ENCODE assay signal across 8 mouse cellular contexts in the genomic region with DNA sequence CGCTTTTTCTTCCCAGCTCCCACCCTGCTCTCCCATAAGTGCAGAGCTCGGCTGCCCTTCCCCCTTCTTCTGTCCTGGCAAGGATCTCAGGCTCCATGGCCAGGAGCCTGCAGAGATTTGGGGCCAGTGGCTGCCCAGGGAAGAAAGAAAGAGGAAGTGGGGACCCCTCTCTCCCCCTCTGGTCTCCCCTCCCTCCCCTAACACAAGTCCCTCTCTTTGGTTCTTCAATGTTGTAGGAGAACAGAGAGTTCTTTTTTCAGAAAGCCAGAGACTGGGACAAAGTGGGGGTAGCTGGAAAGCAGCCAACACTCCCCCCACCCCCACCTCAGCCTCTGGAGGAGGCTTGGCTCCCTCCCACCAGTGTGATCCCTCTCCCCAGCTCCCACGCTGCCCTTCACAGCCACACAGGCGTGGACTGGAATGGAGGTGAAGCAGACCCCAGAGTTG. TPM values are rescaled to one million over a fixed set of nuclear protein-coding genes. Genes with fewer than 3 reads are reported as not detected.
DNase-seq lines count a peak whose midpoint lies in the region; ATAC-seq and TF ChIP-seq lines count a peak whose summit lies in the region.

No protein-coding gene starts in this region.

- intact Hi-C loops in left cerebral cortex, adult 2 months (cut with DNase I): no loop called here

- H3K9me3 ChIP-seq in embryonic facial prominence, embryonic 12.5 days: no peaks in the 10 kb centered on the region
- no peaks in the 10 kb centered on the region for H3K9me3 ChIP-seq in heart, embryonic 13.5 days
- H3K9me3 ChIP-seq in midbrain, embryonic 12.5 days: no peaks in the 10 kb centered on the region

- ATAC-seq in embryonic facial prominence, embryonic 12.5 days (ENCODE audit: insufficient number of reproducible peaks, insufficient read depth, low FRiP score, low TSS enrichment): peak; percentile 48; the same call in 1 of the 2 replicates
- no peak for ATAC-seq in heart, embryonic 13.5 days (ENCODE audit: extremely low read depth, insufficient number of reproducible peaks, low FRiP score, low TSS enrichment)
- peak; percentile 55 for ATAC-seq in midbrain, embryonic 12.5 days (ENCODE audit: low FRiP score, low read depth)

- no peaks in the 10 kb centered on the region for H3K27me3 ChIP-seq in embryonic facial prominence, embryonic 12.5 days
- H3K27me3 ChIP-seq in heart, embryonic 13.5 days (replicated peaks): no peaks in the 10 kb centered on the region
- peaks cover 33% of the 10 kb centered on the region for H3K27me3 ChIP-seq in midbrain, embryonic 12.5 days

- H3K9ac ChIP-seq in embryonic facial prominence, embryonic 12.5 days: peak overlapping the region; percentile 7; the same call in 1 of the 2 replicates
- peak overlapping the region; percentile 77 for H3K9ac ChIP-seq in heart, embryonic 13.5 days
- H3K9ac ChIP-seq in midbrain, embryonic 12.5 days (replicated peaks): no peak overlapping the region; the same call in 1 of the 2 replicates

- H3K36me3 ChIP-seq in embryonic facial prominence, embryonic 12.5 days: no peaks in the 10 kb centered on the region
- H3K36me3 ChIP-seq in heart, embryonic 13.5 days: peaks cover 25% of the 10 kb centered on the region
- H3K36me3 ChIP-seq in midbrain, embryonic 12.5 days: no peaks in the 10 kb centered on the region

- no peak for DNase-seq in left cerebral cortex, adult 2 months (ENCODE audit: extremely low spot score in 1 of 2, low spot score in 2 of 2)
- DNase-seq in left cerebral cortex, adult 11 months (ENCODE audit: low spot score): no peak
- DNase-seq in natural killer cell, adult 2 months (ENCODE audit: low spot score in 2 of 2): no peak
- no peak for DNase-seq in embryo, embryonic 10 days (ENCODE audit: low spot score)
- DNase-seq in adrenal gland, postnatal 36 days: no peak

- peak overlapping the region; percentile 84 for H3K27ac ChIP-seq in left cerebral cortex, adult 2 months
- H3K27ac ChIP-seq in embryonic facial prominence, embryonic 12.5 days: peak overlapping the region; percentile 60
- H3K27ac ChIP-seq in heart, embryonic 13.5 days (replicated peaks): peak overlapping the region; percentile 88
- H3K27ac ChIP-seq in midbrain, embryonic 12.5 days (replicated peaks): 0 out of 2 replicates have a peak overlapping the region, but pooled peaks have one; percentile 4

- peaks cover 41% of the 10 kb centered on the region for H3K4me1 ChIP-seq in embryonic facial prominence, embryonic 12.5 days
- H3K4me1 ChIP-seq in heart, embryonic 13.5 days: peaks cover 62% of the 10 kb centered on the region
- H3K4me1 ChIP-seq in midbrain, embryonic 12.5 days: peaks cover 35% of the 10 kb centered on the region

- H3K4me2 ChIP-seq in embryonic facial prominence, embryonic 12.5 days (replicated peaks): peak overlapping the region; percentile 21; the same call in 1 of the 2 replicates
- H3K4me2 ChIP-seq in heart, embryonic 13.5 days: peak overlapping the region; percentile 67
- H3K4me2 ChIP-seq in midbrain, embryonic 12.5 days (replicated peaks): no peak overlapping the region

- no peak for TF ChIP-seq CTCF in left cerebral cortex, adult 2 months (IDR thresholded peaks at IDR 0.05)

- peak overlapping the region; percentile 37 for H3K4me3 ChIP-seq in left cerebral cortex, adult 2 months
- no peak overlapping the region for H3K4me3 ChIP-seq in embryonic facial prominence, embryonic 12.5 days
- H3K4me3 ChIP-seq in heart, embryonic 13.5 days: peak overlapping the region; percentile 51
- H3K4me3 ChIP-seq in midbrain, embryonic 12.5 days: no peak overlapping the region

- 36% methylated on average over 4 of the region's 4 CpGs for WGBS in embryonic facial prominence, embryonic 12.5 days
- WGBS in heart, embryonic 13.5 days: 36% methylated on average over 4 of the region's 4 CpGs
- WGBS in midbrain, embryonic 12.5 days: 54% methylated on average over 4 of the region's 4 CpGs

RNA-seq across cellular contexts. Expression of a gene that starts 2.1 kb away (rescaled TPM):
- total RNA-seq in left cerebral cortex, adult 2 months (2021): 100 to 1,000 TPM; 628 to 676 TPM
- 4.5 and 4.7 TPM in 2 replicates for polyA plus RNA-seq in embryonic facial prominence, embryonic 12.5 days (2016; fragmentation: Nextera tagmentation; extraction: Ambion mirVana)
- 17.0 and 20.8 TPM in 2 replicates for polyA plus RNA-seq in heart, embryonic 13.5 days (2015; fragmentation: Nextera tagmentation; extraction: Ambion mirVana)
- 12.8 and 13.2 TPM in 2 replicates for polyA plus RNA-seq in midbrain, embryonic 12.5 days (2016; fragmentation: Nextera tagmentation; extraction: Ambion mirVana)
- 100 to 1,000 TPM; 134 to 155 TPM for total RNA-seq in adrenal gland, postnatal 36 days (2021)

RNA-seq across cellular contexts. Expression of a gene that starts 33.3 kb away (rescaled TPM):
- total RNA-seq in left cerebral cortex, adult 2 months (2021): 100 to 1,000 TPM; 137 to 138 TPM
- 0.15 and 0.22 TPM in 2 replicates for polyA plus RNA-seq in embryonic facial prominence, embryonic 12.5 days (2016; fragmentation: Nextera tagmentation; extraction: Ambion mirVana)
- not detected in 2 replicates for polyA plus RNA-seq in heart, embryonic 13.5 days (2015; fragmentation: Nextera tagmentation; extraction: Ambion mirVana)
- 1.7 and 2.7 TPM in 2 replicates for polyA plus RNA-seq in midbrain, embryonic 12.5 days (2016; fragmentation: Nextera tagmentation; extraction: Ambion mirVana)
- total RNA-seq in adrenal gland, postnatal 36 days (2021): under 1 TPM in 1 of 2 experiments, not detected in 1; 0.23 TPM

RNA-seq across cellular contexts. Expression of a gene that starts 34.3 kb away (rescaled TPM):
- 100 to 1,000 TPM; 257 to 260 TPM for total RNA-seq in left cerebral cortex, adult 2 months (2021)
- polyA plus RNA-seq in embryonic facial prominence, embryonic 12.5 days (2016; fragmentation: Nextera tagmentation; extraction: Ambion mirVana): 45.4 and 45.8 TPM in 2 replicates
- polyA plus RNA-seq in heart, embryonic 13.5 days (2015; fragmentation: Nextera tagmentation; extraction: Ambion mirVana): 27.8 and 31.6 TPM in 2 replicates
- polyA plus RNA-seq in midbrain, embryonic 12.5 days (2016; fragmentation: Nextera tagmentation; extraction: Ambion mirVana): 103 and 106 TPM in 2 replicates
- 10 to 100 TPM; 24.9 to 39.2 TPM for total RNA-seq in adrenal gland, postnatal 36 days (2021)

RNA-seq across cellular contexts. Expression of a gene that starts 37.6 kb away (rescaled TPM):
- not detected for total RNA-seq in left cerebral cortex, adult 2 months (2021)
- polyA plus RNA-seq in embryonic facial prominence, embryonic 12.5 days (2016; fragmentation: Nextera tagmentation; extraction: Ambion mirVana): not detected in 2 replicates
- polyA plus RNA-seq in heart, embryonic 13.5 days (2015; fragmentation: Nextera tagmentation; extraction: Ambion mirVana): 0.21 and 0.52 TPM in 2 replicates
- not detected in 2 replicates for polyA plus RNA-seq in midbrain, embryonic 12.5 days (2016; fragmentation: Nextera tagmentation; extraction: Ambion mirVana)
- 1 to 10 TPM in 1 of 2 experiments, under 1 TPM in 1; 0.53 to 1.4 TPM for total RNA-seq in adrenal gland, postnatal 36 days (2021)

RNA-seq across cellular contexts. Expression of a gene that starts 45.2 kb away (rescaled TPM):
- total RNA-seq in left cerebral cortex, adult 2 months (2021): 100 to 1,000 TPM in 1 of 2 experiments, 10 to 100 TPM in 1; 86.5 to 108 TPM
- polyA plus RNA-seq in embryonic facial prominence, embryonic 12.5 days (2016; fragmentation: Nextera tagmentation; extraction: Ambion mirVana): 0.06 and 0.08 TPM in 2 replicates
- 0.04 TPM in 1 of 2 replicates, not detected in the other for polyA plus RNA-seq in heart, embryonic 13.5 days (2015; fragmentation: Nextera tagmentation; extraction: Ambion mirVana)
- 0.64 and 0.85 TPM in 2 replicates for polyA plus RNA-seq in midbrain, embryonic 12.5 days (2016; fragmentation: Nextera tagmentation; extraction: Ambion mirVana)
- total RNA-seq in adrenal gland, postnatal 36 days (2021): under 1 TPM; 0.46 to 0.56 TPM

Comparison
In these comparisons a context has a peak if more than half of its experiments do, and no peak if none do; other contexts are left out.
1. H3K27ac ChIP-seq: peak in every context shown above with its lines; median percentile 88 in heart, embryonic 13.5 days; 84 in left cerebral cortex, adult 2 months; 60 in embryonic facial prominence, embryonic 12.5 days; 4 in midbrain, embryonic 12.5 days.
2. H3K4me3 ChIP-seq: peak in left cerebral cortex, adult 2 months (single experiment) and heart, embryonic 13.5 days (single experiment); none in embryonic facial prominence, embryonic 12.5 days (single experiment) and midbrain, embryonic 12.5 days (single experiment).